Mouse (Mus musculus) neural tube, embryonic 12.5 days (tissue): ENCODE measurements around the gene Oas1f. TPM values are rescaled to one million over a fixed set of nuclear protein-coding genes. Genes with fewer than 3 reads are reported as not detected.
"Not testable (repeated sequence)": the region's sequence is repeated elsewhere in the genome, so short reads cannot be mapped to it uniquely, and the experiment has no call there.

Experiments used
- ATAC-seq: fragments of 200-750 bp; cut with Nextera tagmentation; 2 replicates; pipeline ENCODE4 v1.8.0; 2017; ENCODE audit warnings: low read depth, mild to moderate bottlenecking, moderate TSS enrichment, moderate library complexity; ENCODE audit not compliant: low FRiP score
- H3K27ac ChIP-seq: fragments of 300-500 bp; sonication (generic); 2 replicates; pipeline ENCODE4 v1.5.1; 2016
- H3K27me3 ChIP-seq: fragments of 300-500 bp; sonication (generic); replicated peaks from 2 replicates; pipeline ENCODE4 v1.6.1; 2016; ENCODE audit warnings: mild to moderate bottlenecking
- H3K36me3 ChIP-seq: fragments of 300-500 bp; sonication (generic); 2 replicates; pipeline ENCODE4 v1.6.1; 2016; ENCODE audit warnings: mild to moderate bottlenecking
- H3K4me1 ChIP-seq: fragments of 300-500 bp; sonication (generic); 2 replicates; pipeline ENCODE4 v1.6.1; 2016
- H3K4me2 ChIP-seq: fragments of 300-500 bp; sonication (generic); replicated peaks from 2 replicates; pipeline ENCODE4 v1.6.1; 2016; ENCODE audit warnings: mild to moderate bottlenecking
- H3K4me3 ChIP-seq: fragments of 300-500 bp; sonication (generic); 2 replicates; pipeline ENCODE4 v1.5.1; 2016
- H3K9ac ChIP-seq: fragments of 300-500 bp; sonication (generic); 2 replicates; pipeline ENCODE4 v1.6.1; 2016; ENCODE audit warnings: mild to moderate bottlenecking
- H3K9me3 ChIP-seq: fragments of 300-500 bp; sonication (generic); 2 replicates; pipeline ENCODE4 v1.6.1; 2016; ENCODE audit warnings: mild to moderate bottlenecking
- WGBS: fragments of 180-500 bp; shearing (Covaris S2); methylation state at CpG from one replicate; pipeline ENCODE4 v1.1.7; 2016; 5-methylcytosine and 5-hydroxymethylcytosine counted together
- polyA plus RNA-seq: library from polyadenylated mRNA; unstranded; fragments of >200 nt; fragmentation: Nextera tagmentation; extraction: Ambion mirVana; gene quantifications from 2 replicates; pipeline ENCODE4 v1.2.1, GENCODE M21; 2016

Gene Oas1f
- polyA plus RNA-seq, 1 experiment from 2014 or later: not detected

GRCm38 (mm10) chr5:120878803-120879202, 31.6 kb downstream of the Oas1f start:
- ATAC-seq, H3K27ac ChIP-seq: not testable (repeated sequence)
- WGBS: 70% methylated on average over 2 of the region's 2 CpGs

GRCm38 (mm10) chr5:120881681-120882080, 34.5 kb downstream of the Oas1f start:
- H3K9me3 ChIP-seq, H3K4me2 ChIP-seq, H3K27me3 ChIP-seq, H3K9ac ChIP-seq, ATAC-seq, H3K4me1 ChIP-seq, H3K4me3 ChIP-seq, H3K36me3 ChIP-seq, H3K27ac ChIP-seq: not testable (repeated sequence)
- 93% methylated on average over 6 of the region's 6 CpGs for WGBS

More at GRCm38 (mm10) chr5:120878803-120879202, 31.6 kb downstream of the Oas1f start:
- H3K4me3 ChIP-seq, H3K4me1 ChIP-seq, H3K4me2 ChIP-seq, H3K9ac ChIP-seq, H3K27me3 ChIP-seq, H3K9me3 ChIP-seq, H3K36me3 ChIP-seq: not testable (repeated sequence)

- H3K9me3 ChIP-seq, H3K27me3 ChIP-seq, H3K36me3 ChIP-seq, H3K27ac ChIP-seq, H3K4me1 ChIP-seq, H3K4me3 ChIP-seq, ATAC-seq, H3K4me2 ChIP-seq, H3K9ac ChIP-seq: not testable (repeated sequence)
- 25% methylated on average over 6 of the region's 9 CpGs for WGBS
These were observed 40.2 kb downstream of the Oas1f start, which contains the start of gene Oas1g for GRCm38 (mm10) chr5:120887413-120887812. Gene Oas1g (minus strand): TSS chr5:120887613.

GRCm38 (mm10) chr5:120887831-120888230, 40.7 kb downstream of the Oas1f start:
- Histone ChIP-seq H3K4me3 (no peak overlapping the region), H3K36me3 (no peaks in the 10 kb centered on the region), H3K4me1 (no peaks in the 10 kb centered on the region), H3K27me3 (no peaks in the 10 kb centered on the region), H3K27ac (no peak overlapping the region), H3K4me2 (no peak overlapping the region), H3K9ac (no peak overlapping the region), H3K9me3 (no peaks in the 10 kb centered on the region)
- ATAC-seq: no peak
- WGBS: 59% methylated on average over 6 of the region's 6 CpGs

- not testable (repeated sequence) for H3K9ac ChIP-seq, H3K27ac ChIP-seq, H3K4me2 ChIP-seq, H3K27me3 ChIP-seq, H3K36me3 ChIP-seq, H3K4me3 ChIP-seq, H3K9me3 ChIP-seq, ATAC-seq, H3K4me1 ChIP-seq
- WGBS: 37% methylated on average over 4 of the region's 4 CpGs
These were observed 41.2 kb downstream of the Oas1f start for GRCm38 (mm10) chr5:120888294-120888815.

- H3K27ac ChIP-seq: no peak overlapping the region
- no peaks in the 10 kb centered on the region for H3K27me3 ChIP-seq
- no peak overlapping the region for H3K4me3 ChIP-seq
- no peaks in the 10 kb centered on the region for H3K36me3 ChIP-seq
- no peak overlapping the region for H3K9ac ChIP-seq
- H3K4me1 ChIP-seq: no peaks in the 10 kb centered on the region
- no peak for ATAC-seq
- no peaks in the 10 kb centered on the region for H3K9me3 ChIP-seq
- 89% methylated on average over 2 of the region's 2 CpGs for WGBS
- H3K4me2 ChIP-seq: no peak overlapping the region
These were observed 42.9 kb downstream of the Oas1f start for GRCm38 (mm10) chr5:120890026-120890425.

GRCm38 (mm10) chr5:120890991-120891390, 43.8 kb downstream of the Oas1f start:
- Histone ChIP-seq H3K36me3 (no peaks in the 10 kb centered on the region), H3K4me2 (no peak overlapping the region), H3K27ac (no peak overlapping the region), H3K9ac (no peak overlapping the region), H3K4me1 (no peaks in the 10 kb centered on the region), H3K4me3 (no peak overlapping the region), H3K9me3 (no peaks in the 10 kb centered on the region), H3K27me3 (no peaks in the 10 kb centered on the region)
- 55% methylated on average over 3 of the region's 3 CpGs for WGBS
- ATAC-seq: no peak

GRCm38 (mm10) chr5:120891566-120892242, 44.5 kb downstream of the Oas1f start:
- 80% methylated on average over 2 of the region's 2 CpGs for WGBS
- H3K4me2 ChIP-seq, H3K9ac ChIP-seq, H3K27me3 ChIP-seq, ATAC-seq, H3K4me3 ChIP-seq, H3K27ac ChIP-seq, H3K4me1 ChIP-seq, H3K9me3 ChIP-seq, H3K36me3 ChIP-seq: not testable (repeated sequence)

GRCm38 (mm10) chr5:120892243-120892660, 45.1 kb downstream of the Oas1f start:
- ATAC-seq: no peak
- H3K36me3 ChIP-seq: no peaks in the 10 kb centered on the region
- H3K4me1 ChIP-seq: no peaks in the 10 kb centered on the region
- no peak overlapping the region for H3K9ac ChIP-seq
- no peaks in the 10 kb centered on the region for H3K27me3 ChIP-seq
- no peak overlapping the region for H3K4me2 ChIP-seq
- H3K9me3 ChIP-seq: no peaks in the 10 kb centered on the region
- no peak overlapping the region for H3K4me3 ChIP-seq
- 72% methylated on average over 2 of the region's 2 CpGs for WGBS
- H3K27ac ChIP-seq: no peak overlapping the region

GRCm38 (mm10) chr5:120893866-120894265, 46.7 kb downstream of the Oas1f start:
- H3K36me3 ChIP-seq, H3K9me3 ChIP-seq, H3K27me3 ChIP-seq, H3K4me2 ChIP-seq, ATAC-seq, H3K4me1 ChIP-seq, H3K9ac ChIP-seq, H3K4me3 ChIP-seq, H3K27ac ChIP-seq: not testable (repeated sequence)
- WGBS: 94% methylated on average over 4 of the region's 4 CpGs

- H3K36me3 ChIP-seq, H3K4me1 ChIP-seq, H3K9ac ChIP-seq, ATAC-seq, H3K4me3 ChIP-seq, H3K4me2 ChIP-seq, H3K27me3 ChIP-seq, H3K27ac ChIP-seq, H3K9me3 ChIP-seq: not testable (repeated sequence)
- 84% methylated on average over 2 of the region's 2 CpGs for WGBS
These were observed 47.5 kb downstream of the Oas1f start for GRCm38 (mm10) chr5:120894692-120895091.

GRCm38 (mm10) chr5:120895231-120895900, 48.2 kb downstream of the Oas1f start:
- no peak overlapping the region for H3K27ac ChIP-seq
- no peak overlapping the region for H3K4me3 ChIP-seq
- no peak for ATAC-seq
- H3K4me1 ChIP-seq: no peaks in the 10 kb centered on the region
- H3K4me2 ChIP-seq: no peak overlapping the region
- H3K36me3 ChIP-seq: no peaks in the 10 kb centered on the region
- H3K9ac ChIP-seq: no peak overlapping the region
- no peaks in the 10 kb centered on the region for H3K9me3 ChIP-seq
- no peaks in the 10 kb centered on the region for H3K27me3 ChIP-seq
- WGBS: 81% methylated on average over 11 of the region's 11 CpGs
